Mouse (Mus musculus): ENCODE data around the gene Rreb1. TPM values are rescaled to one million over a fixed set of nuclear protein-coding genes. Genes with fewer than 3 reads are reported as not detected.

The Rreb1 gene
- 10 to 100 TPM; 54.1 to 71.5 TPM for total RNA-seq (2021)
- long read RNA-seq, experiment 1, partial matches to known transcripts = 2 of 8 reads
- long read RNA-seq, experiment 1, other reads (novel, unspliced or antisense) = 6 of 8 reads
- long read RNA-seq, experiment 2, partial matches to known transcripts = 3 of 3 reads
- long read RNA-seq, experiment 2, other reads (novel, unspliced or antisense) = 0 of 3 reads

- DNase-seq = peak; percentile 46 to 75
Observed at GRCm38 (mm10) chr13:37778147-37778593, at the start of gene Rreb1. Gene Rreb1, plus strand, starts transcription at chr13:37778400.

- no peak for DNase-seq
Observed at GRCm38 (mm10) chr13:37728551-37728950, 49.6 kb upstream of the Rreb1 start.

- peak; percentile 61 to 68 for DNase-seq
Observed at GRCm38 (mm10) chr13:37731914-37732693, 46.1 kb upstream of the Rreb1 start.

- DNase-seq = no peak
Observed at GRCm38 (mm10) chr13:37734501-37734900, 43.7 kb upstream of the Rreb1 start.

GRCm38 (mm10) chr13:37740111-37740510 lies 38.1 kb upstream of the Rreb1 start:
- DNase-seq = no peak

GRCm38 (mm10) chr13:37740752-37741151 lies 37.4 kb upstream of the Rreb1 start:
- no peak for DNase-seq

- DNase-seq = no peak
Observed at GRCm38 (mm10) chr13:37742248-37742647, 36.0 kb upstream of the Rreb1 start.

GRCm38 (mm10) chr13:37747504-37747903 lies 30.7 kb upstream of the Rreb1 start:
- DNase-seq = no peak

- no peak for DNase-seq
Observed at GRCm38 (mm10) chr13:37749485-37749884, 28.7 kb upstream of the Rreb1 start.

- DNase-seq = peak in 1 of 2 experiments; percentile 51
Observed at GRCm38 (mm10) chr13:37751154-37751950, 26.8 kb upstream of the Rreb1 start.

- peak in 1 of 2 experiments; percentile 23 for DNase-seq
Observed at GRCm38 (mm10) chr13:37759341-37760012, 18.7 kb upstream of the Rreb1 start.

- DNase-seq = no peak
Observed at GRCm38 (mm10) chr13:37760013-37760342, 18.2 kb upstream of the Rreb1 start.

GRCm38 (mm10) chr13:37760373-37760772 lies 17.8 kb upstream of the Rreb1 start:
- no peak for DNase-seq

- no peak for DNase-seq
Observed at GRCm38 (mm10) chr13:37760957-37761941, 17.0 kb upstream of the Rreb1 start.

- DNase-seq = no peak
Observed at GRCm38 (mm10) chr13:37763800-37764407, 14.3 kb upstream of the Rreb1 start.

GRCm38 (mm10) chr13:37769777-37770176 lies 8.4 kb upstream of the Rreb1 start:
- no peak for DNase-seq

- DNase-seq = no peak
Observed at GRCm38 (mm10) chr13:37773476-37773875, 4.7 kb upstream of the Rreb1 start.

- DNase-seq = no peak
Observed at GRCm38 (mm10) chr13:37776675-37777074, 1.5 kb upstream of the Rreb1 start.

GRCm38 (mm10) chr13:37777351-37778146 lies 651 bp upstream of the Rreb1 start:
- DNase-seq = no peak

Measured in adrenal gland, postnatal 36 days (tissue).